21 mouse cellular contexts compared by ENCODE assay signal in the genomic region with DNA sequence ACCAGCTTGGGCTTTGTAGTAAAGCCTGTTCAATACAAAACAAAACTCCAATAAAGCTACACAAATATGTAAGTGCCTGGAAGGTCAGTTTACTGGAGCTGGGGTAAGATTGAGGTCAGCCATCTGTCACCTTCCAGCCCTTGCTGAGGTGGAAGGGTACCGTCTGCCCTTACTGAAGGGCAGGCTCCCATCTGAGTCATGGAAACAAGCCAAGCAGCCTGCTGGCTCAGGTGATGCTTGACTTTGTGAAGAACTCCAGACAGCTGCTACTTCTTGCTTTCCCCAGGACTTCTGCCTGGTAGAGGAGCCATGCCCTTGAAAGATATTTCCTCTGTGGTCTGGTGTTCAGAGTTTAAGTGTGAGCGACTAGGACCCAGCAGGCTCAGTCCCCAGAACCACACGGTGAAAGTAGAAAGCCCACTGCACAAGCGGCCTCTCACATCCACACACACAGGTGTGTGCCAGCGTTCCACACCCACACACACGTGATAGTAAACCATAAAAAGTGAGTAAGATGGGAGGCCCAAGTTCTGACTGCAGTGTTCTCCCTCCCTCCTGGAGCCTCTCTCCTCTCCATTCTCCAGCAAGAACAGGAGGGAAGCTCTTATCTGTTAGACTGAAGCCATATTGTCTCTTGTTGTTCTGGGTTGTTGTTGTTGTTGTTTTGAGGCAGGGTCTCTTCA. TPM values are rescaled to one million over a fixed set of nuclear protein-coding genes. Genes with fewer than 3 reads are reported as not detected.
DNase-seq lines count a peak whose midpoint lies in the region; ATAC-seq and TF ChIP-seq lines count a peak whose summit lies in the region.
"Had no signal": no experiment of that assay in that cellular context is flagged by ENCODE, and none has a peak within 500 bp of the region (broad histone marks: within the 10 kb centered on the region; RNA-seq: fewer than 3 reads in every experiment).

No protein-coding gene starts in this region.

- no peak for ATAC-seq in hindbrain, postnatal 0 days
- ATAC-seq in hindbrain, embryonic 12.5 days (ENCODE audit: low FRiP score): no peak
- ATAC-seq in liver, embryonic 13.5 days (ENCODE audit: low read depth): no peak
- ATAC-seq in stomach, postnatal 0 days (ENCODE audit: low FRiP score, low TSS enrichment): 0 out of 2 replicates have a peak, but pooled peaks have one; percentile 21
- ATAC-seq: forebrain, embryonic 15.5 days; inflammation-experienced regulatory T-cells, adult 6 months; Patski had no signal

- no peak for TF ChIP-seq EP300 in stomach, postnatal 0 days (optimal IDR thresholded peaks at IDR 0.05)

- H3K9ac ChIP-seq in hindbrain, postnatal 0 days (replicated peaks; ENCODE audit: low read length): no peak overlapping the region
- no peak overlapping the region for H3K9ac ChIP-seq in hindbrain, embryonic 12.5 days
- peak overlapping the region; percentile 80 for H3K9ac ChIP-seq in liver, embryonic 13.5 days
- H3K9ac ChIP-seq in stomach, postnatal 0 days (ENCODE audit: low read length): no peak overlapping the region
- H3K9ac ChIP-seq: embryonic facial prominence, embryonic 15.5 days; forebrain, embryonic 15.5 days; limb, embryonic 12.5 days; neural tube, embryonic 13.5 days had no signal

- no peaks in the 10 kb centered on the region for H3K9me3 ChIP-seq in hindbrain, postnatal 0 days (ENCODE audit: low read length)
- H3K9me3 ChIP-seq in hindbrain, embryonic 12.5 days (replicated peaks): no peaks in the 10 kb centered on the region
- H3K9me3 ChIP-seq in liver, embryonic 13.5 days (replicated peaks): no peaks in the 10 kb centered on the region
- H3K9me3 ChIP-seq in stomach, postnatal 0 days (ENCODE audit: control insufficient read depth, low read length): no peaks in the 10 kb centered on the region
- H3K9me3 ChIP-seq: embryonic facial prominence, embryonic 15.5 days; forebrain, embryonic 15.5 days; limb, embryonic 12.5 days; megakaryocyte, embryonic 14.5 days; neural tube, embryonic 13.5 days had no signal

- no peaks in the 10 kb centered on the region for H3K4me1 ChIP-seq in hindbrain, postnatal 0 days (ENCODE audit: insufficient read depth, low read length)
- H3K4me1 ChIP-seq in hindbrain, embryonic 12.5 days: no peaks in the 10 kb centered on the region
- H3K4me1 ChIP-seq in liver, embryonic 13.5 days (replicated peaks): peaks cover 98% of the 10 kb centered on the region
- no peaks in the 10 kb centered on the region for H3K4me1 ChIP-seq in stomach, postnatal 0 days (replicated peaks; ENCODE audit: control insufficient read depth, insufficient read depth)
- H3K4me1 ChIP-seq: embryonic facial prominence, embryonic 15.5 days; forebrain, embryonic 15.5 days; limb, embryonic 12.5 days; neural tube, embryonic 13.5 days had no signal

- no peak overlapping the region for H3K4me2 ChIP-seq in hindbrain, postnatal 0 days (ENCODE audit: low read depth, low read length)
- no peak overlapping the region for H3K4me2 ChIP-seq in hindbrain, embryonic 12.5 days (replicated peaks)
- peak overlapping the region; percentile 81 for H3K4me2 ChIP-seq in liver, embryonic 13.5 days
- no peak overlapping the region for H3K4me2 ChIP-seq in stomach, postnatal 0 days (replicated peaks; ENCODE audit: low read depth)
- H3K4me2 ChIP-seq: embryonic facial prominence, embryonic 15.5 days; forebrain, embryonic 15.5 days; limb, embryonic 12.5 days; neural tube, embryonic 13.5 days had no signal

- intact Hi-C loops in gastrocnemius, adult 2 months (cut with DNase I): no loop called here

- H3K27me3 ChIP-seq in hindbrain, postnatal 0 days (ENCODE audit: insufficient read depth, low read length): no peaks in the 10 kb centered on the region
- no peaks in the 10 kb centered on the region for H3K27me3 ChIP-seq in hindbrain, embryonic 12.5 days
- H3K27me3 ChIP-seq in liver, embryonic 13.5 days: no peaks in the 10 kb centered on the region
- no peaks in the 10 kb centered on the region for H3K27me3 ChIP-seq in stomach, postnatal 0 days (ENCODE audit: control insufficient read depth, insufficient read depth, low read length)
- H3K27me3 ChIP-seq: embryonic facial prominence, embryonic 15.5 days; forebrain, embryonic 15.5 days; limb, embryonic 12.5 days; megakaryocyte, embryonic 14.5 days; neural tube, embryonic 13.5 days; Patski had no signal

- H3K27ac ChIP-seq in gastrocnemius, adult 2 months: 0 out of 2 replicates have a peak overlapping the region, but pooled peaks have one; percentile 1
- peak overlapping the region; percentile 32; the same call in 1 of the 2 replicates for H3K27ac ChIP-seq in hindbrain, postnatal 0 days
- H3K27ac ChIP-seq in hindbrain, embryonic 12.5 days: no peak overlapping the region
- peak overlapping the region; percentile 99 for H3K27ac ChIP-seq in liver, embryonic 13.5 days
- peak overlapping the region; percentile 13; the same call in 1 of the 2 replicates for H3K27ac ChIP-seq in stomach, postnatal 0 days (replicated peaks)
- H3K27ac ChIP-seq: embryonic facial prominence, embryonic 15.5 days; forebrain, embryonic 15.5 days; limb, embryonic 12.5 days; neural tube, embryonic 13.5 days had no signal

- no peak for DNase-seq in gastrocnemius, adult 2 months
- DNase-seq in gastrocnemius, adult 8-10 months (ENCODE audit: low spot score in 2 of 2): no peak
- peak; percentile 39 for DNase-seq in hindbrain, postnatal 0 days (ENCODE audit: low spot score)
- no peak for DNase-seq in liver, embryonic 13.5 days
- no peak for DNase-seq in stomach, postnatal 0 days (ENCODE audit: low spot score)
- DNase-seq in spleen, adult 12 weeks (ENCODE audit: low spot score): no peak
- DNase-seq: gastrocnemius, postnatal 10 days; right cerebral cortex, postnatal 4 days; thymus, postnatal 14 days had no signal

- H3K36me3 ChIP-seq in hindbrain, postnatal 0 days (ENCODE audit: insufficient read depth, low read length): peaks cover 43% of the 10 kb centered on the region
- H3K36me3 ChIP-seq in hindbrain, embryonic 12.5 days: peaks cover 95% of the 10 kb centered on the region
- H3K36me3 ChIP-seq in liver, embryonic 13.5 days: peaks cover 98% of the 10 kb centered on the region
- H3K36me3 ChIP-seq in stomach, postnatal 0 days (ENCODE audit: control insufficient read depth, insufficient read depth, low read length): peaks cover 38% of the 10 kb centered on the region

- no peak overlapping the region for H3K4me3 ChIP-seq in gastrocnemius, adult 2 months
- H3K4me3 ChIP-seq in hindbrain, postnatal 0 days (ENCODE audit: low read length): no peak overlapping the region
- no peak overlapping the region for H3K4me3 ChIP-seq in hindbrain, embryonic 12.5 days
- peak overlapping the region; percentile 62 for H3K4me3 ChIP-seq in liver, embryonic 13.5 days (replicated peaks)
- no peak overlapping the region for H3K4me3 ChIP-seq in stomach, postnatal 0 days (ENCODE audit: low read depth, low read length)
- H3K4me3 ChIP-seq: embryonic facial prominence, embryonic 15.5 days; forebrain, embryonic 15.5 days; limb, embryonic 12.5 days; megakaryocyte, embryonic 14.5 days; neural tube, embryonic 13.5 days had no signal

- 75% methylated on average over 6 of the region's 6 CpGs for WGBS in hindbrain, postnatal 0 days
- WGBS in hindbrain, embryonic 12.5 days: 93% methylated on average over 6 of the region's 6 CpGs
- 84% methylated on average over 6 of the region's 6 CpGs for WGBS in liver, embryonic 13.5 days (ENCODE audit: insufficient replicate concordance)
- WGBS in stomach, postnatal 0 days: 80% methylated on average over 6 of the region's 6 CpGs

- no peak for TF ChIP-seq CTCF in gastrocnemius, adult 2 months (IDR thresholded peaks at IDR 0.05)
- no peak for TF ChIP-seq CTCF in hindbrain, postnatal 0 days (IDR thresholded peaks at IDR 0.05; ENCODE audit: low read depth)
- TF ChIP-seq CTCF in stomach, postnatal 0 days (IDR thresholded peaks at IDR 0.05; ENCODE audit: low read depth): no peak

RNA-seq across cellular contexts. Expression of a gene that starts 24.6 kb away (rescaled TPM):
- total RNA-seq in gastrocnemius, adult 2 months (2021): 10 to 100 TPM; 15.5 to 16.2 TPM
- 10 to 100 TPM; 13.2 to 16.5 (median 16.3) TPM for total RNA-seq in gastrocnemius, adult 8-10 months (2022)
- 10.1 and 16.5 TPM in 2 replicates for total RNA-seq in hindbrain, postnatal 0 days (2014; rRNA removed)
- 4.5 and 4.7 TPM in 2 replicates for polyA plus RNA-seq in hindbrain, postnatal 0 days (2015; fragmentation: Nextera tagmentation; extraction: Ambion mirVana)
- polyA plus RNA-seq in hindbrain, embryonic 12.5 days (2016; fragmentation: Nextera tagmentation; extraction: Ambion mirVana): 13.0 and 13.8 TPM in 2 replicates
- 61.8 and 69.9 TPM in 2 replicates for polyA plus RNA-seq in liver, embryonic 13.5 days (2015; fragmentation: Nextera tagmentation; extraction: Ambion mirVana)
- 5.2 and 5.7 TPM in 2 replicates for polyA plus RNA-seq in stomach, postnatal 0 days (2015; fragmentation: Nextera tagmentation; extraction: Ambion mirVana)

RNA-seq across cellular contexts. Expression of a gene that starts 32.7 kb away (rescaled TPM):
- total RNA-seq in gastrocnemius, adult 2 months (2021): not detected
- not detected for total RNA-seq in gastrocnemius, adult 8-10 months (2022)
- total RNA-seq in hindbrain, postnatal 0 days (2014; rRNA removed): 0.10 and 0.22 TPM in 2 replicates
- 0.08 and 0.09 TPM in 2 replicates for polyA plus RNA-seq in hindbrain, postnatal 0 days (2015; fragmentation: Nextera tagmentation; extraction: Ambion mirVana)
- not detected in 2 replicates for polyA plus RNA-seq in hindbrain, embryonic 12.5 days (2016; fragmentation: Nextera tagmentation; extraction: Ambion mirVana)
- not detected in 2 replicates for polyA plus RNA-seq in liver, embryonic 13.5 days (2015; fragmentation: Nextera tagmentation; extraction: Ambion mirVana)
- polyA plus RNA-seq in stomach, postnatal 0 days (2015; fragmentation: Nextera tagmentation; extraction: Ambion mirVana): 12.7 TPM in 2 replicates
- total RNA-seq: gastrocnemius, postnatal 10 days; monocyte, adult 5-6 weeks had no signal
- polyA plus RNA-seq: brain, embryonic 14.5 days; forebrain, embryonic 15.5 days; inflammation-experienced regulatory T-cells, adult 6 months; kidney, embryonic 16.5 days; limb, embryonic 12.5 days; lung, embryonic 16.5 days; neural tube, embryonic 13.5 days; Patski had no signal

RNA-seq across cellular contexts. Expression of a gene that starts 56.4 kb away (rescaled TPM):
- total RNA-seq in gastrocnemius, adult 2 months (2021): under 1 TPM in 1 of 2 experiments, not detected in 1; 0.13 TPM
- total RNA-seq in gastrocnemius, adult 8-10 months (2022): under 1 TPM in 1 of 4 experiments, not detected in 3; 0.34 TPM
- total RNA-seq in hindbrain, postnatal 0 days (2014; rRNA removed): 0.37 TPM in 1 of 2 replicates, not detected in the other
- 1.7 and 1.9 TPM in 2 replicates for polyA plus RNA-seq in hindbrain, postnatal 0 days (2015; fragmentation: Nextera tagmentation; extraction: Ambion mirVana)
- polyA plus RNA-seq in hindbrain, embryonic 12.5 days (2016; fragmentation: Nextera tagmentation; extraction: Ambion mirVana): 4.2 and 6.5 TPM in 2 replicates
- 1.7 and 2.2 TPM in 2 replicates for polyA plus RNA-seq in liver, embryonic 13.5 days (2015; fragmentation: Nextera tagmentation; extraction: Ambion mirVana)
- polyA plus RNA-seq in stomach, postnatal 0 days (2015; fragmentation: Nextera tagmentation; extraction: Ambion mirVana): 211 and 220 TPM in 2 replicates
- polyA plus RNA-seq: inflammation-experienced regulatory T-cells, adult 6 months had no signal

Comparison
In these comparisons a context has a peak if more than half of its experiments do, and no peak if none do; other contexts are left out.
1. RNA of a gene that starts 32.7 kb away (polyA plus RNA-seq): 12.7 TPM in stomach, postnatal 0 days; 0.08 to 0.09 TPM in hindbrain, postnatal 0 days, not detected in liver, embryonic 13.5 days and not detected in hindbrain, embryonic 12.5 days; every median in the first group is over 10 times any median in the second.
2. RNA of a gene that starts 56.4 kb away (polyA plus RNA-seq): 211 to 220 TPM in stomach, postnatal 0 days; 4.2 to 6.5 TPM in hindbrain, embryonic 12.5 days, 1.7 to 2.2 TPM in liver, embryonic 13.5 days and 1.7 to 1.9 TPM in hindbrain, postnatal 0 days; every median in the first group is over 10 times any median in the second.